Mouse (Mus musculus) gastrocnemius, postnatal 4 days (tissue): ENCODE data around the gene Atxn7l2. TPM values are rescaled to one million over a fixed set of nuclear protein-coding genes. Genes with fewer than 3 reads are reported as not detected.

Experiments used
- DNase-seq, 2 experiments: peaks; one replicate each; pipeline ENCODE4 v3.0.0; 2021 to 2022; ENCODE audit warnings: low spot score in 2 of 2, mixed read lengths in 2 of 2
- total RNA-seq, 2 experiments: library from RNA; stranded (reverse); gene quantifications; 2 replicates each; pipeline ENCODE4 v1.2.3; 2021

Gene Atxn7l2
- total RNA-seq, 2 experiments from 2014 or later, result 16.4 to 27.7 TPM

GRCm38 (mm10) chr3:108184742-108185141, 26.0 kb downstream of the Atxn7l2 start:
- peak in 1 of 2 experiments; percentile 7 for DNase-seq

GRCm38 (mm10) chr3:108180514-108180913, 30.2 kb downstream of the Atxn7l2 start:
- no peak for DNase-seq

- peak in 1 of 2 experiments; percentile 77 for DNase-seq
Measured at GRCm38 (mm10) chr3:108178756-108179715, 31.7 kb downstream of the Atxn7l2 start.

- peak in 1 of 2 experiments; percentile 54 for DNase-seq
Measured at GRCm38 (mm10) chr3:108174672-108175531, 35.8 kb downstream of the Atxn7l2 start.

- no peak for DNase-seq
Measured at GRCm38 (mm10) chr3:108169199-108169598, 41.5 kb downstream of the Atxn7l2 start.

- DNase-seq, result peak in 1 of 2 experiments; percentile 63
Measured at GRCm38 (mm10) chr3:108167499-108167898, 43.2 kb downstream of the Atxn7l2 start.

- peak in 1 of 2 experiments; percentile 65 for DNase-seq
Measured at GRCm38 (mm10) chr3:108166486-108167211, 44.1 kb downstream of the Atxn7l2 start.

- DNase-seq, result peak in 1 of 2 experiments; percentile 50
Measured at GRCm38 (mm10) chr3:108165532-108166315, 45.0 kb downstream of the Atxn7l2 start.

- peak; percentile 58 to 78 for DNase-seq
Measured at GRCm38 (mm10) chr3:108164807-108165206, 45.9 kb downstream of the Atxn7l2 start.

GRCm38 (mm10) chr3:108164091-108164490, 46.6 kb downstream of the Atxn7l2 start:
- no peak for DNase-seq

GRCm38 (mm10) chr3:108158383-108159037, 52.2 kb downstream of the Atxn7l2 start:
- no peak for DNase-seq

GRCm38 (mm10) chr3:108154656-108155055, 56.1 kb downstream of the Atxn7l2 start, which contains the start of gene Gpr61:
Gpr61 (minus strand) TSS chr3:108154882.
- no peak for DNase-seq

- no peak for DNase-seq
Measured at GRCm38 (mm10) chr3:108152290-108152689, 58.4 kb downstream of the Atxn7l2 start.

Other genes starting within 250 kb of the Atxn7l2 start
- gene Gstm3, start 241.7 kb downstream of the Atxn7l2 start, total RNA-seq, result not detected
- gene Gstm2, start 224.5 kb downstream of the Atxn7l2 start, total RNA-seq, result 10 to 100 TPM; 46.5 to 48.8 TPM
- gene Gstm1, start 193.0 kb downstream of the Atxn7l2 start, total RNA-seq, result 10 to 100 TPM; 59.6 to 61.2 TPM
- 1 to 10 TPM; 7.9 to 9.8 TPM for gene Gstm4, start 166.0 kb downstream of the Atxn7l2 start, total RNA-seq
- gene Ampd2, start 124.3 kb downstream of the Atxn7l2 start, total RNA-seq, result 10 to 100 TPM; 20.2 to 22.2 TPM
- gene Gnat2, start 118.1 kb downstream of the Atxn7l2 start, total RNA-seq, result under 1 TPM; 0.31 to 0.49 TPM
- gene Gnai3, start 64.8 kb downstream of the Atxn7l2 start, total RNA-seq, result 10 to 100 TPM; 56.6 to 60.5 TPM
- under 1 TPM; 0.18 to 0.22 TPM for gene Gpr61, start 56.1 kb downstream of the Atxn7l2 start, total RNA-seq
- gene Amigo1, start 24.6 kb downstream of the Atxn7l2 start, total RNA-seq, result 10 to 100 TPM; 27.9 to 32.2 TPM
- 1 to 10 TPM; 4.5 to 6.1 TPM for gene Cyb561d1, start 9.7 kb downstream of the Atxn7l2 start, total RNA-seq
- 100 to 1,000 TPM; 441 to 517 TPM for gene Sypl2, start 15.7 kb upstream of the Atxn7l2 start, total RNA-seq
- gene Psma5, start 46.0 kb upstream of the Atxn7l2 start, total RNA-seq, result 100 to 1,000 TPM; 126 to 128 TPM
- 10 to 100 TPM; 54.6 to 59.9 TPM for gene Sort1, start 73.1 kb upstream of the Atxn7l2 start, total RNA-seq
- not detected for gene Mybphl, start 154.0 kb upstream of the Atxn7l2 start, total RNA-seq
- 1 to 10 TPM; 4.1 to 6.0 TPM for gene Psrc1, start 172.9 kb upstream of the Atxn7l2 start, total RNA-seq
- 1 to 10 TPM; 3.0 to 5.9 TPM for gene Celsr2, start 204.6 kb upstream of the Atxn7l2 start, total RNA-seq
- gene Sars, start 234.3 kb upstream of the Atxn7l2 start, total RNA-seq, result 100 to 1,000 TPM; 107 to 113 TPM